Mouse (Mus musculus): ENCODE results near the gene Ephb1.

DNA sequence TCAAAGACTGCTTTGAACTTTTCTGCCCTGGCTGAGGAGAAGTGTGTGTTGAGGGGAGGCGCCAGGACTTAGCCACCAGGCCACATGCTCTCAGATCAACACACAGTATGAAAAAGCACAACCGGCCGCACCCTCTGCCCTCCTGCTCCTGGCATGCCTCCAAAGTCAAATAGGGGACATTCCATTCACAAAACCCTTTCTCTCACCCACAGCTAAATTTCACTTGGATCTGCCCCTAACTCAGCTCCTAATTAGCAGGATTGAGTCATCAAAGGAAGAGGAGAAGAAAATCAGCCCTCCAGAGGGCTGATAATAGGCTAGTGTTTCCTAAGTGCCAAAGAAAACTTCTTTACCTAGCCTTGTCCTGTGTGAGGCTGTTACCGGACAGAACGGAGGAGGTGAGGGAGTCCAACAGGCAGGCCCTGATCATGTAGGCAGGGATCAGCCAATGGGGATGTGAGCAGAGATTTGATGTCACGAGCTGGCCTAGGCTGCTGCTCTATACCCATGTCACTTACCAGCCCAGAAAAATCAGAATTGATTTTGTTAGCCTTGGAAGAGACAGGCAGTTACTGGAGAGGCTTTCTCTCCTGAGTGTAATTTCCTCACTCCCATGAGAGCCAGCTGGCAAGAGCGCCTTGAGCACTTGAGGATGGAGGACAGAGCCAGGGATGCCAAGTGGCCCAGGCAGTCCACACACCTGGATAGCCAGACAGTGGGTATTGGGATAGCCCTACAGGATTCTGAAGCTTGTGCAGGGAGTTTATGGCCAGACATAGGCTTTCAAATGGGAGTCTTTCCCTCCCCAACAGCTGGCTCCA lies 137.5 kb downstream of the Ephb1 start:
- TF ChIP-seq POLR2A (IDR thresholded peaks at IDR 0.05; ENCODE audit: borderline replicate concordance, low read depth, low read length) (no peak), CTCF (IDR thresholded peaks at IDR 0.05; ENCODE audit: low read depth, low read length) (no peak)

All from bone marrow macrophage, adult 2 months (primary cell).